Comparison of ENCODE assay signal across 16 mouse cellular contexts in the genomic region with DNA sequence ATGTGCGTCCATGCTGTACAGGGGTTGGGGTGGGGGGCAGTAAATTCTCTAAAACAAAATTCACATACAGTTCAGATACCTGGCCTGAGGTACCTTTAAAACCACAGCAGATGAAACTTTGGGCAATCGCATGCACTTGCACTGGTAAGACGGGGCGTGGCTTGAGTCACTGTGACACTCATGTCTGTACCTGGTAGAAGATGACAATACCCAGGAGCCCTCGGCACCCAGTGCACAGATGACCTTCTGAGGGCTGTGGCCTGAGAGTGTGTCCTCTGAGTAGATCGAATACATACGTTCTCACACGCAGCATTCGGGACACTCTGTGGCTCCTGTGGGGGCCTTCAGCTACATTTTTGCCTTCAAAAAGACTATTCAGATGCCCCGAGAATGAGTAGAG.
"Had no signal": no experiment of that assay in that cellular context is flagged by ENCODE, and none has a peak within 500 bp of the region (broad histone marks: within the 10 kb centered on the region; RNA-seq: fewer than 3 reads in every experiment).

No protein-coding gene starts in this region.

- H3K4me2 ChIP-seq: limb, embryonic 12.5 days; limb, embryonic 15.5 days; liver, embryonic 11.5 days; lung, embryonic 14.5 days; stomach, embryonic 15.5 days had no signal

- ATAC-seq: liver, postnatal 0 days; lung, postnatal 0 days had no signal

- H3K27ac ChIP-seq: limb, embryonic 12.5 days; limb, embryonic 15.5 days; liver, embryonic 14.5 days; stomach, embryonic 15.5 days had no signal

- H3K4me3 ChIP-seq: limb, embryonic 12.5 days; limb, embryonic 15.5 days; stomach, embryonic 15.5 days had no signal

- H3K27me3 ChIP-seq: limb, embryonic 12.5 days; limb, embryonic 15.5 days; stomach, embryonic 15.5 days had no signal

- DNase-seq: kidney, adult 11 months; kidney, adult 8-10 months; kidney, postnatal 14 days; kidney, postnatal 4 days; liver, postnatal 0 days; lung, embryonic 14.5 days; right cerebral cortex, adult 18-20 months; right cerebral cortex, postnatal 25 days; spleen, adult 18-20 months; thymus, postnatal 25 days had no signal

- H3K4me1 ChIP-seq: limb, embryonic 12.5 days; limb, embryonic 15.5 days; stomach, embryonic 15.5 days had no signal

- H3K9ac ChIP-seq: limb, embryonic 12.5 days; limb, embryonic 15.5 days; liver, embryonic 14.5 days; liver, postnatal 0 days; lung, embryonic 14.5 days; stomach, embryonic 15.5 days had no signal

- H3K9me3 ChIP-seq: limb, embryonic 12.5 days; limb, embryonic 15.5 days; stomach, embryonic 15.5 days had no signal
